Mouse (Mus musculus) T-cell, adult 2 months (primary cell): ENCODE measurements around the gene Efna4.
A peak's percentile ranks its signal among the peaks of the same experiment; 100 is the strongest.

Experiments used
- DNase-seq: peaks from one replicate; pipeline ENCODE4 v3.0.0; 2022; ENCODE audit warnings: low spot score

Efna4 gene

GRCm38 (mm10) chr3:89305105-89305504 lies 32.7 kb downstream of the Efna4 start:
- DNase-seq = no peak

DNA sequence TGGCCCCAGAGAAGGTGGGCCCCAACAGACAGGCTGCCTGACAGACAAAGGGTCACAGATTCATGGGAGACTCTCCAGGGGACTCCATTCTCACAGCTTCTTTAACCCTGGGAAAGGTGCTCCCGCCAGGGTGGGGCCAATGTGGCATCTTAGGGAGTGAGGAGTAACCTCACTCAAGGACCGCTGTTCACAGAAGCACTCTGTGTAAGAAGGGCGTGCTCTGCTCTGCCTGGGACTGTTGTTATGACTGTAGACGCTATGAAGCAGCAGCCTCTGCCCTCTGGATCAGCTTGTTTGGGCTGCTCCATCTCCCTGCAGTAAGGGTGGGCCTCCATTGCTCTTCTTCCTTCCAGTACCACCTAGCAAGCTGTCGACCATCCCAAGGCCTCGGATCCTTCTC lies 33.4 kb downstream of the Efna4 start:
- DNase-seq = no peak

DNA sequence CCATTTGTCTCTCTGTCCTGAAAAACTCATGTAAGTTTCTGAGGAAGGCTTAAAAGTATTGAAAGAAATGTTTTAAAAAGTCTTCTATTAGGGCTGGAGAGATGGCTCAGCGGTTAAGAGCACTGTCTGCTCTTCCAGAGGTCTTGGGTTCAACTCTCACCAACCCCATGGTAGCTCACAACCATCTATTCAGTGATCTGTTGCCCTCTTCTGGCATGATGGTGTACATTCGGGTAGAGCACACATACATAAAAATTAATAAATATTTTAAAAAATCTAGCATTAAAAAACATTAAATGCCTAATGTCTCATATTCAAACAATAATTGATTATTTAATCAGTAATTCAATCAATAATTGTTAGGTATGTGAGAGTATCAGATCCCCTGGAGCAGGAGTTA lies 37.3 kb downstream of the Efna4 start:
- DNase-seq = no peak

DNA sequence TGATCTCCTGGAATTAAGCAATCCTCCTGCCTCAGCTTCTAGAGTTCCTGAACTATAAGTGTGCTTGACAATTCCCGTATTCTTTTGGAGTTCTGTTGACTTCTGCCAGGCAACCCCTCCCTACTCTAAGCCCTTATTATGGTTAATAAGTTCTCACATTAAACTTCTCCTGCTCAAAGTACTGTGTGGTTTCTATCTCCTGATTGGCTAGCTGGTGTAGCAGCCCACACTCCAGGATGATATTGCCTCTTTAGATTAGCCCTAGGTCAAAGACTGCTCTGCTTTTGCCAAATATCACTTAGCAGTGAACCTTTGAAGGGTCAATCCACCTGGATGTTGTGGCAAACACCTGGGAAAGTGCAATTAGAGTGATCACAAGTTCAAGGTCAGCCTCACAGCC lies 37.8 kb downstream of the Efna4 start:
- DNase-seq = no peak

- DNase-seq = peak; percentile 46
Measured at GRCm38 (mm10) chr3:89299499-89299898, 38.3 kb downstream of the Efna4 start.

- no peak for DNase-seq
Measured at GRCm38 (mm10) chr3:89298908-89299307, 38.9 kb downstream of the Efna4 start.

- DNase-seq = no peak
Measured at GRCm38 (mm10) chr3:89296761-89297396, 40.9 kb downstream of the Efna4 start.

GRCm38 (mm10) chr3:89295685-89296230 lies 42.1 kb downstream of the Efna4 start:
- no peak for DNase-seq

DNA sequence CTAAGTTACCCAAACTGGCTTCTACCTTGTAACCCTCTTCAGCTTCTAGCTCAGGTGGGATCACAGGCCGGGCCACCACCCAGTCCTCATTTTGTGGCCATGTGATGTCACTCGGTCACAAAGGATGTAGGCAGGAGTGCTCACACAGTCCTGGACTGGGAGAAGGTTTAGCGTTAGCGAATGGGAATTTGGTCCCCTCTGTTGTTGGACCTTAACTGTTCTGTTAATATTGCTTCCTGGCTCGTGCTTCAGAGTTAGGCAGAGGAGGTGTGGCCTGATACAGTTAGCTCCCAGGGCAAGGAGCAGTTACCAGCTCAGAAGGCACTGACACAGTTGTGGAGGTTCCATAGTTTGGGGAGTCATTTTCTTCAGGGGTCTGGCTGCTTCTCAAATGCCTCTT lies 43.6 kb downstream of the Efna4 start:
- DNase-seq = no peak

GRCm38 (mm10) chr3:89293247-89293918 lies 44.4 kb downstream of the Efna4 start:
- DNase-seq = no peak

DNA sequence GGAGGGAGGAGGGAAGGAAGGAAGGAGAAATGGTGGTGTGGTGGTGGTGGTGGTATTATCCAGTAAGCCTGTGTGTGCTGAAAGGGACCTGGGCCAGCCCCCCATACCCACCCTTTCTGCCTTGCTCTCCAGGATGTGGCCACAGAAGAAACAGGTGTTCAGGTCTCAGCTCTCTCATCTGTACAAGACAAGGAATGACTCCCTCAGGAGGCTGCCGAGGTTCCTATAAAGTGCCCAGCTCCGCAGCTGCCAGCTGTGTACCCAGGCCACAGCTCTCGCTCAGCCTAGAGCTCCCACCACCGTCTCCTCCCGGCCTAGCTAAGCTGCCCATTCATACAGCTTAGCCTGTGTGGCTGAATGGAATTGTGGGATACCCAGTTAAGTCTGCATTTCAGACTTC lies 45.5 kb downstream of the Efna4 start:
- no peak for DNase-seq

DNA sequence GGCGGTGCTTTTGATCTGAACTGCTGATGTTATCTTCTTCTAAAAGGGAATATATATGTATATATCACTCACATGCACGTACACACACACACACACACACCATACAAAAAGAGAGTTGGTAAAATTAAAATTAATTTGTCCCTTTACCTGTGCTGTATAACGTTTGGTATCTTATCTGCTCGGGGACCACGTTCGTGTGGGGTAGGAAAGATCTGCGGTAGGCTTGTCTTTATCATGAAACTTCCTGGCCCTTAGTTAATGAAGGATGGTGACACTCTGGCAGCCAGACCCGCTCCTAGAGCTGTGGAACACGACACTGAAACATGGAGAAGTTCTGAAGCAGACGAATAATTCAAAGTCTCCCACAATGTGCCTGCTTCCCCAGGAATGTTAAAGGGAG lies 46.0 kb downstream of the Efna4 start:
- no peak for DNase-seq

DNA sequence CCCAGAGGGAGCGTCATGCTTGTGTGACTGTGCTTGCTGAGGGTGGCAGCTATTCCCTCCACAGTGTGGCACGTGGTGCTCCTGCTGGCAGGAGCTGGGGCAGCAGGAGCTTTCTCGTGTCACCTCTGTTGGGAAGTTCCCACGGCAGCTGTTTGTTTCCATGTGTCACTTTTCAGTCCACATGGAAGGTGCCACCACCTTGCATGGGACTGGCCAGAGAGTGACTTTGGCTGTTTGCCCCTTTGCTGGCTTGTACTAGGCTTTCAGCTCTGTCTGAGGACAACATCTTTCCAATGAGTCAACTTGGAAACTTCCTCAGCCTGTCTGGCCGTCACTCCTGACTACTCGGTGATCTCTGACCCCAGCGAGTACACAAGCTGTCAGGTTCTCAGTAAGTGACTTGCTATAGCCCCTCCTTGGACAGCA lies 49.3 kb downstream of the Efna4 start:
- no peak for DNase-seq

- no peak for DNase-seq
Measured at GRCm38 (mm10) chr3:89287286-89287685, 50.5 kb downstream of the Efna4 start.

GRCm38 (mm10) chr3:89285526-89285925 lies 52.3 kb downstream of the Efna4 start:
- DNase-seq = no peak

DNA sequence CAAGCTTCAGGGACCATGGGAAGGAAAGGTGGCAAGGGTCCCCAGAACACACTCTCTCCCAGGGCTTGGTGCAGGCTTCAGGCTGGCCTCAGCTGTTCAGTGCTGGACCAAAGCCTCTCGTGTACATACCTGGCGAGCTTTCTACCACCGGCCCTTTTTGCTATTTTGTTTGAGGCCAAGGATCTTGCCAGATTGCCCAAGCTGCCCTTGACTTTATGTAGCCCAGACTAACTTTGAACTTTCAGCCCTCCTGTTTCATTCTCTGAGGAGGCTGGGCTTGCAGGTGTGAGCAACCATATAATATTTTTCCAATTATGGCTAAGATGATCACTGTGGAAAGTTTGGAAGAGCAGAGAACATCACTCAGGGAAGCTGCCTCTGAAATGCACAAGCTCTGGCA lies 53.6 kb downstream of the Efna4 start:
- no peak for DNase-seq
